Mouse (Mus musculus) G1E (cell line): ENCODE results near the gene Rgs12. TPM values are rescaled to one million over a fixed set of nuclear protein-coding genes. Genes with fewer than 3 reads are reported as not detected.

Experiments used
- ATAC-seq: 2 replicates; pipeline ENCODE4 v1.8.0; 2016; ENCODE audit warnings: mild to moderate bottlenecking; ENCODE audit not compliant: insufficient number of reproducible peaks, poor library complexity, low FRiP score, severe bottlenecking; ENCODE audit errors: extremely low read depth
- DNase-seq: peaks from one replicate; pipeline ENCODE4 v3.0.0; 2012; ENCODE audit warnings: low spot score
- H3K27me3 ChIP-seq: 2 replicates; pipeline ENCODE4 v1.6.1; 2012; ENCODE audit warnings: mild to moderate bottlenecking, low read length, inconsistent platforms; ENCODE audit not compliant: insufficient read depth
- H3K36me3 ChIP-seq: replicated peaks from 2 replicates; pipeline ENCODE3; 2012; ENCODE audit warnings: mild to moderate bottlenecking, inconsistent platforms
- H3K4me1 ChIP-seq: 2 replicates; pipeline ENCODE4 v1.6.1; 2012; ENCODE audit warnings: low read depth, low read length, inconsistent platforms, mixed read lengths; ENCODE audit not compliant: insufficient read depth
- H3K4me3 ChIP-seq: 2 replicates; pipeline ENCODE4 v1.5.1; 2012; ENCODE audit warnings: low read depth, mild to moderate bottlenecking, inconsistent platforms, low read length, moderate library complexity, mixed read lengths
- H3K9me3 ChIP-seq: replicated peaks from 2 replicates; pipeline ENCODE4 v1.6.1; 2012; ENCODE audit warnings: inconsistent platforms
- CTCF ChIP-seq: IDR thresholded peaks from 2 replicates; pipeline ENCODE4 v1.5.1; 2012; ENCODE audit warnings: low read depth, low read length, inconsistent platforms, mixed read lengths
- GATA1 ChIP-seq: IDR thresholded peaks from 2 replicates; pipeline ENCODE4 v1.6.1; 2012; ENCODE audit warnings: borderline replicate concordance, low read length, inconsistent platforms, mixed read lengths
- GATA2 ChIP-seq: IDR thresholded peaks from 2 replicates; pipeline ENCODE4 v1.6.1; 2012; ENCODE audit warnings: low read depth, low read length, inconsistent platforms, borderline replicate concordance
- POLR2AphosphoS5 ChIP-seq: IDR thresholded peaks from 2 replicates; pipeline ENCODE4 v1.6.1; 2012; ENCODE audit warnings: low read depth, low read length, inconsistent platforms; ENCODE audit not compliant: insufficient replicate concordance
- TAL1 ChIP-seq: conservative IDR thresholded peaks from 2 replicates; pipeline ENCODE4 v1.6.1; 2012; ENCODE audit warnings: low read depth, low read length, inconsistent platforms, mixed read lengths
- polyA plus RNA-seq: library from polyadenylated mRNA; stranded (reverse); fragments of >175 nt; gene quantifications from 2 replicates; pipeline ENCODE4 v1.2.3, GENCODE M21; 2012
- total RNA-seq, 2 experiments: library from RNA; stranded (forward) in 1 of 2; stranded (reverse) in 1 of 2; fragments of 200-1000 nt in 1 of 2; fragments of >200 nt in 1 of 2; fragmentation: Nextera tagmentation in 1 of 2; gene quantifications; 2 replicates each; pipeline ENCODE4 v1.2.3; 2014 to 2017

The Rgs12 gene
- total and polyA plus RNA-seq, 3 experiments: 1.8 to 14.3 (median 5.7) TPM

DNA sequence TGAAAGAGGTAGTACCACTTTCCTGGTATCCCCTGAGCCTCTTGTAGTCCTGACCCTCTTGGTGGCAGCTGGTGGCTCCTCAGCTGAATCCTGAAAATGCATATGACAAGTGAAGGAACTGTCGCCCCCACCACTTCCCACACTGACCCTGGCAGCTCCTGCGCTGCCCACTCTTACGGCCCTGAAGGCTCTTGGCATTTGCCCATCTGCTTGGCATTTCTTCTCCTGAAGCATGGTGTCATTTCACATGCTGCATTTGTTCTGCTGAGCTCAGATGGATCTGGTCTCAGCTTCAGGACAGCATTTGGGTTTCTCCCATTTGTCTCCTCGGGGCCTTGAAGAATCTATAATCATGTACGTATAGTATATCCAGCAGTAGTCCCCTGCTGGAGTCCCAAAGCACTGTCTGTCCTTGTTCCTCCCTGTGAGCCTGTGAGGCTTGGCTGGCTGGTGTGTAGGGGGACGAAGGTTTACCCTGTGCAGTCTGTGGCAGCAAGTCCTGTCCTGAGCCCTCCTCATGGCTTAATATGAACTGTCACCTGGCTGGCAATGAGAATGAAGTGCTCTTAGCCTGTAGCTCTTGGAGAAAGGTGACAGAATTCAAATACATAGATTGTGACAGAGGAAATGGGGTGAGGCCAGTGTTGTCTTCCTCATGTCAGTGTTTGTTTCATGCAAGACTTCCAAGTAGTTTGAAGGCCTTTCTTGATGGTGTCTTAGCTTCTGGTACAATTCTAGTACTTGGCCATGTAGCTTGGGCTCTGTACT, 62.1 kb downstream of the Rgs12 start:
- no peaks in the 10 kb centered on the region for H3K36me3 ChIP-seq
- H3K4me3 ChIP-seq: no peak overlapping the region
- no peak for TF ChIP-seq TAL1
- TF ChIP-seq POLR2AphosphoS5: no peak
- no peak for TF ChIP-seq CTCF
- TF ChIP-seq GATA2: no peak
- no peak for TF ChIP-seq GATA1

DNA sequence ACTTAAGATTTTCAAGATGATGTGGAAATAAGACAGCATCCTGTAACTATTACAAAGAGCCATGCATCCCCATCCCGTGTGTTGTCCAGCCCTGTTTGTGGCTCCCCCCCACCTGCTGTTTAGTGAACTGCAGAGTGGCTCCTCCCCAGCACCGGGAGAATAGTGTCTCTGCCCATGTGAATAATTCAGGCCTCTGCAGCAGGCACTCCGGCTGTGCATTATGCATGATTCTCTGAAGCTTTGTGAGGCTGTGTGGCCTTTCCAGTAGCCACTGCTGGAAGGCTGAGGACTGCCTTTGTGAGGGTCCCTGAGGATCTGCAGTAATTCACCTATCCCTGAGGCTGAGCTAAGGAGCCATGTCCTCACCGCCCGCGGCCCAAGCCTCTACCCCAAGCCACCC, 64.8 kb downstream of the Rgs12 start:
- no peaks in the 10 kb centered on the region for H3K4me1 ChIP-seq
- DNase-seq (no peak), ATAC-seq (no peak)
- no peaks in the 10 kb centered on the region for H3K9me3 ChIP-seq
- TF ChIP-seq GATA1 (no peak), POLR2AphosphoS5 (no peak), CTCF (no peak), TAL1 (no peak), GATA2 (no peak)
- no peaks in the 10 kb centered on the region for H3K36me3 ChIP-seq
- H3K27me3 ChIP-seq: peaks cover 2% of the 10 kb centered on the region; the same call in 1 of the 2 replicates
- no peak overlapping the region for H3K4me3 ChIP-seq

More for the DNA sequence above, 62.1 kb downstream of the Rgs12 start:
- Histone ChIP-seq H3K4me1 (no peaks in the 10 kb centered on the region), H3K27me3 (no peaks in the 10 kb centered on the region), H3K9me3 (no peaks in the 10 kb centered on the region)
- no peak for ATAC-seq
- no peak for DNase-seq

DNA sequence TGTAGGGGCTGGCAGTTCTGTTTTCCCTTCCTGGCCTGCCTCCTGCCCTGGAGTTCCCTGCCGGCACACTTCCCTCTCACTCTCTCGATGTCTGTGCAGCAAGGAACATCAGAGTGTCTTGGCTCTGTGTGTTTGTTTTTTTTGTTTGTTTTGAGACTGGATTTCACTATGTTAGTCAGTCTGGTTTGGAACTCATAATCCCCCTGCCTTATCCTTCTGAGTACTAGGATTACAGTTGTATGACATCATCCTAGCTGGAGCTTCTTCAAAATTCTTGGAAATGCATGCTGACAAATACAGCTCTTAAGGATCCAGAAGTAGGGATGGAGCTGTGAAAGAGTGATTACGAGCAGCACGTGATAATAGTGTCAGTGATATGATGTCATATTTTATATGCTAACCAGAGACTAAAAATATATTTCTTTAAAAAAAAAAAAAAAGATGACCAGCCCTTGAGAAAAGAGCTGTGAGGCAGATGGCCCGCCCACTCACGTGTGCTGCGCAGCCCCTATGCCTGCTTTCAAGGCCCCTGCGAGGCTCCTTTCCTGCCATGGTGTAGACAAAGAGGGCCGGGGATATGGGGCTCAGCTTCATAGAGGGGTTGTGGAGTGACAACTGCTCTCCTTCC, 70.5 kb downstream of the Rgs12 start:
- no peaks in the 10 kb centered on the region for H3K4me1 ChIP-seq
- no peaks in the 10 kb centered on the region for H3K36me3 ChIP-seq
- no peaks in the 10 kb centered on the region for H3K9me3 ChIP-seq
- H3K4me3 ChIP-seq: no peak overlapping the region
- ATAC-seq (no peak), DNase-seq (no peak)
- TF ChIP-seq TAL1: no peak
- no peak for TF ChIP-seq CTCF
- peaks cover 2% of the 10 kb centered on the region; the same call in 1 of the 2 replicates for H3K27me3 ChIP-seq

DNA sequence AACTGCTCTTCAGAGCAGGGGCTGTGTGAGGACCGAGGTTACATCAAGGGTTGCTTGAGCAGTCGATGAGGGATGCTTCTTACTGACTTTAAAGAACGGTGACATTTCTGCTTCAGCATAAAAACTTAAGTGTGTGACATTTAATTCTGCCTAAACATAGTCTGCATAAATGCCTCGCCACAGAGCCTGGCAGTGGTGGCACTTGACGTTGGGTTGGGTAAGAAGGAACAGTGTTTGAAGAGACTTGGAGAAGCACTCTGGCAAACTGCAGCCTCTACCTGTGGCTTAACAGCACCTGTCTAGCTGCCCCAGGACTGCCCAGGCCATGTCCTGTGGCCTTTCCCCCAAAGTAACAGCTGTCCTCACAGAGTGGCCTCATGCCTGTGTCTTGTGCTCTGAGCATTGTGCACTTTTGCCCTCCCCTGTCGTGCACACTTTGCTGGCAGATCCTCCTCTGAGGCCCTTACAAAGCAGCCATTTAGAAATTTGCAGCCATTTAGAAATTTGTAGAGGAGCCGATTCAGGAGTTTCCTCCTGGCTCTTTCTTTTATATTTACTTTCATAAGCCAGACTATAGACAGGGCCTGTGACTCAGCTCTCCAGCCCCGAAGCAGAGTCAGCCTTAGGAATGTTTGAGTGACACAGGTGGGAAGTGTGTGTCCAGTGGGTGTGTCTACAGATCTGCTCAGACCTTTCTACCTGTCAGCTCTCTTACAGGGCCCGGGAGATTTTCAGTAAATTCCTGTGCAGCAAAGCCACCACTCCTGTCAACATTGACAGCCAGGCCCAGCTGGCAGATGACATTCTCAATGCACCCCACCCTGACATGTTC, 71.4 kb downstream of the Rgs12 start:
- TF ChIP-seq POLR2AphosphoS5 (no peak), CTCF (no peak), GATA2 (no peak), TAL1 (no peak), GATA1 (no peak)
- no peaks in the 10 kb centered on the region for H3K36me3 ChIP-seq
- no peaks in the 10 kb centered on the region for H3K9me3 ChIP-seq
- no peak for ATAC-seq
- no peaks in the 10 kb centered on the region for H3K4me1 ChIP-seq
- no peak for DNase-seq
- peaks cover 2% of the 10 kb centered on the region; the same call in 1 of the 2 replicates for H3K27me3 ChIP-seq
- no peak overlapping the region for H3K4me3 ChIP-seq

DNA sequence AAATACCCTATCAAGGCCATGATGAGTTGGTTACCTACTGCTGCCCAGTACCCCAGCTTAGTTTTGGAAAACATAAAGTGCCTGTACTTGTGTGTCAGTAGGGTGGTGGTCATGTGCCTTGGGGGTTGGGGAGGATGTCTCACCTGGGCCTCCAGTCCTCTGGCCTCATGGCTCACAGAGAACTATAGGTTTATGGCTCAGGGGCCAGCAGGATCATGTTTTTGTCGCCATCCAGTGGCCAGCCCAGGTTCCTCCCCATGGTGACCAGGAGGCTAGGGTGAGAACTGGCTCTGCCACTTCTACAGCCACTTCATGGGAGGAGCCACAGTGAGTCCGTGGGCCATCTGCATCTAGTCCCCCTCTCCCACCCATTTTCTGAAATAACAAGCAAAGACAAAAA, 75.7 kb downstream of the Rgs12 start:
- DNase-seq (no peak), ATAC-seq (no peak)
- no peaks in the 10 kb centered on the region for H3K36me3 ChIP-seq
- no peak overlapping the region for H3K4me3 ChIP-seq
- no peaks in the 10 kb centered on the region; the same call in 1 of the 2 replicates for H3K27me3 ChIP-seq
- TF ChIP-seq GATA1 (no peak), GATA2 (no peak), TAL1 (no peak), CTCF (no peak), POLR2AphosphoS5 (no peak)
- H3K4me1 ChIP-seq: no peaks in the 10 kb centered on the region
- no peaks in the 10 kb centered on the region for H3K9me3 ChIP-seq

DNA sequence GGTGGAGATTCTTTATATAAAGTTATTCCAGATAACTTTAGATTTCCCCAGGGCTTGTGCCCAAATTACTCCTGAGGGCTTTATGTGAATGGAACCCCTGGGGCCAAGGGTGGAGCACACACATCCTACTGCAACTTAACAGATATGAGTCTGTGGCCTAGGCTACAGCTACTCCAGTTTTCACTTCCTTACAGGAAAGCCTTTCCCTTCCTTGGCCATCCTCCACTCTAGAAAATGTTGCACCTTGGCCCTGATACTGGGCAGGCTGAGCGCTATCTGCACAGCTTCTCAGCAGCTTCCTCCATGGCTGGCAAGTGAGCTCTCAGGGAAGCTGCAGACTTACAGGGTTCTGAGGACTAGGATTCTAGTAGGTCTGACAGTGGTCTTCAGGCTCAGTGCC, 80.1 kb downstream of the Rgs12 start:
- Histone ChIP-seq H3K4me1 (peaks cover 4% of the 10 kb centered on the region; the same call in 1 of the 2 replicates), H3K27me3 (no peaks in the 10 kb centered on the region), H3K36me3 (no peaks in the 10 kb centered on the region), H3K9me3 (no peaks in the 10 kb centered on the region), H3K4me3 (no peak overlapping the region)
- no peak for ATAC-seq
- TF ChIP-seq GATA2 (no peak), POLR2AphosphoS5 (no peak), CTCF (no peak), GATA1 (no peak), TAL1 (no peak)
- no peak for DNase-seq
